Mouse (Mus musculus) neural tube, embryonic 15.5 days (tissue): ENCODE results near the gene Tcte3. TPM values are rescaled to one million over a fixed set of nuclear protein-coding genes. Genes with fewer than 3 reads are reported as not detected.
"Not testable (repeated sequence)": the region's sequence is repeated elsewhere in the genome, so short reads cannot be mapped to it uniquely, and the experiment has no call there.

Experiments
- ATAC-seq: fragments of 200-750 bp; cut with Nextera tagmentation; 2 replicates; pipeline ENCODE4 v1.8.0; 2017; ENCODE audit warnings: mild to moderate bottlenecking, moderate TSS enrichment, moderate library complexity; ENCODE audit not compliant: low FRiP score
- H3K27ac ChIP-seq: fragments of 300-500 bp; sonication (generic); replicated peaks from 2 replicates; pipeline ENCODE4 v1.5.1; 2015; ENCODE audit warnings: mild to moderate bottlenecking, inconsistent platforms
- H3K27me3 ChIP-seq: fragments of 300-500 bp; sonication (generic); replicated peaks from 2 replicates; pipeline ENCODE4 v1.6.1; 2015; ENCODE audit warnings: inconsistent platforms
- H3K36me3 ChIP-seq: fragments of 300-500 bp; sonication (generic); 2 replicates; pipeline ENCODE4 v1.6.1; 2015; ENCODE audit warnings: inconsistent platforms
- H3K4me1 ChIP-seq: fragments of 300-500 bp; sonication (generic); 2 replicates; pipeline ENCODE4 v1.6.1; 2015; ENCODE audit warnings: inconsistent platforms
- H3K4me2 ChIP-seq: fragments of 300-500 bp; sonication (generic); 2 replicates; pipeline ENCODE4 v1.6.1; 2015; ENCODE audit warnings: inconsistent platforms, mild to moderate bottlenecking, moderate library complexity
- H3K4me3 ChIP-seq: fragments of 300-500 bp; sonication (generic); replicated peaks from 2 replicates; pipeline ENCODE4 v1.5.1; 2015; ENCODE audit warnings: mild to moderate bottlenecking, inconsistent platforms
- H3K9ac ChIP-seq: fragments of 300-500 bp; sonication (generic); replicated peaks from 2 replicates; pipeline ENCODE4 v1.6.1; 2015; ENCODE audit warnings: mild to moderate bottlenecking, inconsistent platforms
- H3K9me3 ChIP-seq: fragments of 300-500 bp; sonication (generic); replicated peaks from 2 replicates; pipeline ENCODE4 v1.6.1; 2016; ENCODE audit warnings: inconsistent platforms
- WGBS: fragments of 180-500 bp; shearing (Covaris S2); methylation state at CpG from one replicate; pipeline ENCODE4 v1.1.7; 2015; ENCODE audit warnings: mixed read lengths; 5-methylcytosine and 5-hydroxymethylcytosine counted together
- polyA plus RNA-seq: library from polyadenylated mRNA; unstranded; fragments of >200 nt; fragmentation: Nextera tagmentation; extraction: Ambion mirVana; gene quantifications from 2 replicates; pipeline ENCODE4 v1.2.1, GENCODE M21; 2015

Gene Tcte3
- polyA plus RNA-seq, 1 experiment from 2014 or later: not detected

GRCm38 (mm10) chr17:15025513-15025912 is 15.8 kb downstream of the Tcte3 start:
- not testable (repeated sequence) for H3K4me1 ChIP-seq, H3K9ac ChIP-seq, H3K4me3 ChIP-seq, H3K36me3 ChIP-seq, H3K4me2 ChIP-seq, ATAC-seq, H3K9me3 ChIP-seq, H3K27ac ChIP-seq, H3K27me3 ChIP-seq
- WGBS: no CpG with 5 or more reads among the region's 6 CpGs

GRCm38 (mm10) chr17:15024502-15025193 is 16.6 kb downstream of the Tcte3 start:
- H3K9ac ChIP-seq, H3K27ac ChIP-seq, H3K4me3 ChIP-seq, H3K36me3 ChIP-seq, H3K27me3 ChIP-seq, H3K4me1 ChIP-seq, H3K4me2 ChIP-seq, H3K9me3 ChIP-seq: not testable (repeated sequence)
- WGBS: no CpG with 5 or more reads among the region's 48 CpGs
- peak; percentile 93 for ATAC-seq

- not testable (repeated sequence) for H3K4me1 ChIP-seq, H3K27me3 ChIP-seq, H3K4me2 ChIP-seq, H3K4me3 ChIP-seq, H3K27ac ChIP-seq, H3K9me3 ChIP-seq, H3K36me3 ChIP-seq, H3K9ac ChIP-seq
- ATAC-seq: peak; percentile 81
- WGBS: no CpG with 5 or more reads among the region's 97 CpGs
Measured at GRCm38 (mm10) chr17:15023878-15024492, 17.3 kb downstream of the Tcte3 start.

GRCm38 (mm10) chr17:15021503-15022220 is 19.6 kb downstream of the Tcte3 start:
- not testable (repeated sequence) for H3K27ac ChIP-seq, H3K4me3 ChIP-seq, H3K36me3 ChIP-seq, ATAC-seq, H3K9me3 ChIP-seq, H3K4me1 ChIP-seq, H3K9ac ChIP-seq, H3K4me2 ChIP-seq, H3K27me3 ChIP-seq
- WGBS: 74% methylated on average over 3 of the region's 3 CpGs

GRCm38 (mm10) chr17:15009706-15010413 is 31.4 kb downstream of the Tcte3 start, which contains the start of gene Gm3435:
Gene Gm3435, plus strand, starts transcription at chr17:15010176.
- H3K9ac ChIP-seq, H3K36me3 ChIP-seq, H3K4me3 ChIP-seq, H3K27me3 ChIP-seq, H3K27ac ChIP-seq, H3K9me3 ChIP-seq, H3K4me1 ChIP-seq, H3K4me2 ChIP-seq: not testable (repeated sequence)
- peak; percentile 97 for ATAC-seq
- WGBS: no CpG with 5 or more reads among the region's 60 CpGs

GRCm38 (mm10) chr17:15009088-15009487 is 32.2 kb downstream of the Tcte3 start:
- not testable (repeated sequence) for H3K36me3 ChIP-seq, H3K4me3 ChIP-seq, H3K9ac ChIP-seq, H3K27ac ChIP-seq, H3K4me2 ChIP-seq, H3K4me1 ChIP-seq, H3K27me3 ChIP-seq, H3K9me3 ChIP-seq
- ATAC-seq: 0 out of 2 replicates have a peak, but pooled peaks have one; percentile 16
- no CpG with 5 or more reads among the region's 3 CpGs for WGBS

- no CpG with 5 or more reads among the region's 4 CpGs for WGBS
- H3K27ac ChIP-seq, H3K4me2 ChIP-seq, ATAC-seq, H3K4me1 ChIP-seq, H3K36me3 ChIP-seq, H3K4me3 ChIP-seq, H3K9ac ChIP-seq, H3K9me3 ChIP-seq, H3K27me3 ChIP-seq: not testable (repeated sequence)
Measured at GRCm38 (mm10) chr17:15000047-15000446, 41.2 kb downstream of the Tcte3 start.

- H3K36me3 ChIP-seq, ATAC-seq, H3K27ac ChIP-seq, H3K4me1 ChIP-seq, H3K9me3 ChIP-seq, H3K4me3 ChIP-seq, H3K27me3 ChIP-seq, H3K9ac ChIP-seq, H3K4me2 ChIP-seq: not testable (repeated sequence)
- no CpG with 5 or more reads among the region's 5 CpGs for WGBS
Measured at GRCm38 (mm10) chr17:14994140-14994539, 47.1 kb downstream of the Tcte3 start.

- H3K27me3 ChIP-seq, H3K4me3 ChIP-seq, H3K36me3 ChIP-seq, H3K27ac ChIP-seq, H3K4me1 ChIP-seq, H3K4me2 ChIP-seq, H3K9ac ChIP-seq, H3K9me3 ChIP-seq: not testable (repeated sequence)
- WGBS: no CpG with 5 or more reads among the region's 47 CpGs
- peak; percentile 93 for ATAC-seq
Measured at GRCm38 (mm10) chr17:14993139-14993832, 48.0 kb downstream of the Tcte3 start.

- H3K4me2 ChIP-seq, H3K9me3 ChIP-seq, H3K4me3 ChIP-seq, H3K9ac ChIP-seq, H3K27ac ChIP-seq, H3K36me3 ChIP-seq, H3K27me3 ChIP-seq, H3K4me1 ChIP-seq: not testable (repeated sequence)
- peak; percentile 85 for ATAC-seq
- no CpG with 5 or more reads among the region's 98 CpGs for WGBS
Measured at GRCm38 (mm10) chr17:14992522-14993138, 48.7 kb downstream of the Tcte3 start.

- H3K27ac ChIP-seq, H3K4me3 ChIP-seq, H3K9me3 ChIP-seq, H3K4me2 ChIP-seq, H3K36me3 ChIP-seq, H3K27me3 ChIP-seq, ATAC-seq, H3K9ac ChIP-seq, H3K4me1 ChIP-seq: not testable (repeated sequence)
- 93% methylated on average over 4 of the region's 5 CpGs for WGBS
Measured at GRCm38 (mm10) chr17:14990116-14990702, 51.1 kb downstream of the Tcte3 start.
